Mouse (Mus musculus) cerebellum, adult 2 months (tissue): ENCODE data around the gene Dpm3. TPM values are rescaled to one million over a fixed set of nuclear protein-coding genes. Genes with fewer than 3 reads are reported as not detected.

Experiments used
- DNase-seq, 2 experiments: peaks; one replicate each; pipeline ENCODE4 v3.0.0; 2021
- H3K27ac ChIP-seq: fragments of 200-500 bp; 2 replicates; pipeline ENCODE4 v1.5.1; 2012; ENCODE audit warnings: low read length, control low read depth, inconsistent platforms; ENCODE audit not compliant: insufficient read depth
- H3K27me3 ChIP-seq: fragments of 200-500 bp; 2 replicates; pipeline ENCODE4 v1.6.1; 2012; ENCODE audit warnings: inconsistent platforms, mild to moderate bottlenecking, low read length, moderate library complexity; ENCODE audit not compliant: control insufficient read depth, insufficient read depth
- H3K4me1 ChIP-seq: fragments of 200-500 bp; 2 replicates; pipeline ENCODE4 v1.6.1; 2011; ENCODE audit warnings: low read length; ENCODE audit not compliant: control insufficient read depth, insufficient read depth
- H3K4me3 ChIP-seq: fragments of 200-500 bp; replicated peaks from 2 replicates; pipeline ENCODE3; 2011; ENCODE audit warnings: mild to moderate bottlenecking, low read depth, low read length, control low read depth; ENCODE audit not compliant: insufficient read depth
- CTCF ChIP-seq: fragments of 200-500 bp; IDR thresholded peaks from 2 replicates; pipeline ENCODE4 v1.5.1; 2011; ENCODE audit warnings: low read depth, mild to moderate bottlenecking, control low read depth, low read length, moderate library complexity, borderline replicate concordance; ENCODE audit not compliant: insufficient read depth
- POLR2A ChIP-seq: fragments of 200-500 bp; IDR thresholded peaks from 2 replicates; pipeline ENCODE4 v1.6.1; 2011; ENCODE audit warnings: low read length, control low read depth, borderline replicate concordance; ENCODE audit not compliant: insufficient read depth
- WGBS: fragments of 180-500 bp; shearing (Covaris S2); methylation state at CpG from one replicate; pipeline ENCODE4 v1.1.7; 2018; 5-methylcytosine and 5-hydroxymethylcytosine counted together
- polyA plus RNA-seq: library from polyadenylated mRNA; depleted of rRNA; stranded (reverse); fragments of >200 nt; gene quantifications from 2 replicates; pipeline ENCODE4 v1.2.3, GENCODE M21; 2012

The Dpm3 gene
- polyA plus RNA-seq, 1 experiment: 218 TPM

DNA sequence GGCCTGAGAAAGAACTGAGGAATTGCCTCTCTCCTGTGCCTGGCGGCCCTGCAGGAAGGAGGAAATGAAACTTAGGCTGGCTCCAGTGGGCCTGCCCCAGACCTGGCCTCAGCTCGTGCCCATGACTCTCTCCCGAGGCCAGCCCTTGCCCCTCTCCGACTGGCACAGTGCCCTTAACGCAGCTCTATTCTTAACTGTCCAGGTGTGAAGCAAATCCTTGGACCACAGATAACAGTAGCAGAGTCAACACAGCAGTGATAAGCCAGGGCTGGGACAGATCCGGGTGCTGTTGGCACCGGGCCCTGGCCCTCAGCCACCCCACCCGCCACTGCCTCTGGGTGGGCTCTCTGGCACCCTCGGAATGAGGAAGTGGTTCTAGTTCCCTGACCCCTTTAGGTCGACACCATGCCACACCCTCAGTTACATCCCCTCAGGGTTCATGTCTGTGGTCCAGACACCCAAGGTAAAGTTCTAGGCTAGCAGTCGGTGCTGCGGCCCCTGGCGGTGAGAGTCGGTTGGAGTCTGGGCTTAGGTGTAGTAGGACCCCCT, 25.5 kb upstream of the Dpm3 start:
- no peak for TF ChIP-seq POLR2A
- WGBS: 44% methylated on average over 14 of the region's 14 CpGs
- DNase-seq: no peak

DNA sequence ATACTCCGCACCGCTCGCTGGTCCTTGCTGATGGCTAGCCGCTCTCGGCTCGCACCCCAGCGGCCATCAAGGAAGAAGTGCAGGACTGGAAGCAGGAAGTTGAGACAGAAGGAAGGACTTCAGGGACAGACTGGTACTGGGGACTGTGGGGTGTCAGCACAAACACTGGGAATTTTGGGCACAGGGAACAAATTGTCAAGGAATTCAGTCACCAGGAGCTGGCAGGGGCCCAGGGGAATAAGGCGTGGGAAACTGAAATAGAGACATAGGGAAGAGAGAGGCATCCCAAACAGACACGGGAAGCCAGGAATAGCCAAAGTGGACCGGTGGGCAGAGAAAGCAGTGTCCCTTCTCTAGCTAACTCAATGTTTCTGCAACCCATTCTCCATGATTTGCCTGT, 22.6 kb upstream of the Dpm3 start:
- H3K4me1 ChIP-seq: peaks cover 21% of the 10 kb centered on the region
- H3K4me3 ChIP-seq: no peak overlapping the region
- WGBS: 81% methylated on average over 10 of the region's 10 CpGs
- H3K27ac ChIP-seq: no peak overlapping the region
- no peaks in the 10 kb centered on the region for H3K27me3 ChIP-seq
- DNase-seq: no peak
- no peak for TF ChIP-seq POLR2A
- TF ChIP-seq CTCF: no peak

More for the DNA sequence above, 25.5 kb upstream of the Dpm3 start:
- no peak overlapping the region for H3K4me3 ChIP-seq
- H3K27ac ChIP-seq: no peak overlapping the region
- H3K4me1 ChIP-seq: peaks cover 21% of the 10 kb centered on the region
- H3K27me3 ChIP-seq: no peaks in the 10 kb centered on the region

DNA sequence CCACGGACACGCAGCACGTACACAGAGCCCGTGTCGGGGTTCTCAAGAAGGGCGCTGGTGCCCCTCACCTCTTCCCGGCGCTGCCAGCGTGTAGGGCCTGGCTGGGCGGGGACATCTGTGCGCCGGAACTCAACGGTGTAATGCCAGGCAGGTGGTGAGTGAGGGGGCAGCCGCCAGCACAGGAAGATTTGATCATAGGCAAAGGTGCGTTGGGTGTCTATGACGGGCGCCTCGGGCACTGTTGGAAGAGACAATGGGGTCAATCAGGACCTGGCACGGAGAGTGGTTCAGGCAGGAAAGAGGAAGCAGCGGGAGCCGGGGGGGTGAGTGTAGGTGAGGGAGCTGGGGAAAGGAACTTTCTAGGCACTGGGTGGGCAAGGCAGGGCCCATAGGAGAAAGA, 21.5 kb upstream of the Dpm3 start:
- peaks cover 20% of the 10 kb centered on the region for H3K4me1 ChIP-seq
- 90% methylated on average over 21 of the region's 21 CpGs for WGBS
- no peak overlapping the region for H3K4me3 ChIP-seq
- DNase-seq: no peak
- no peak overlapping the region for H3K27ac ChIP-seq
- no peaks in the 10 kb centered on the region for H3K27me3 ChIP-seq
- no peak for TF ChIP-seq POLR2A
- no peak for TF ChIP-seq CTCF

DNA sequence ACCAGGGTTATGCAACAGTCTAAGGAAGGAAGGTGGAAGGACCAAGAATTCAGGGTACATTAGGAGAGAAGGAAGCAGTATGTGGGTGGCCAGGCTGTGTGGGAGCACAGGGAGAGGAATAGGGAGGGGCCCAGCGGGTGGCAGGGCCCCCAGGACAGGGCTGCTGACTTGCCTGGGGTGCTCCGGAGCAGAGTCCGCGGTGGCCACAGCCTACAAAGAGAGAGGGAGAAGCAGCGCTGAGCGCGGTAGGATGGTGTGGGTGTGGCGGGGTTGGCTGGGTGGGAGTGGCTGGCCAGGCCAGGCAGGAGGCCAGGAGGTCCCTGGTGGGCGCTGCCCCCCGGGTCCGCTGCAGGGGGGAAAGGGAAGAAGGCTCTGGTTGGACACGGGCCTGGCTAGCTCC, 20.7 kb upstream of the Dpm3 start:
- DNase-seq: no peak
- Histone ChIP-seq H3K27ac (no peak overlapping the region), H3K4me3 (no peak overlapping the region), H3K4me1 (peaks cover 23% of the 10 kb centered on the region), H3K27me3 (no peaks in the 10 kb centered on the region)
- 58% methylated on average over 12 of the region's 12 CpGs for WGBS
- TF ChIP-seq CTCF (no peak), POLR2A (no peak)

DNA sequence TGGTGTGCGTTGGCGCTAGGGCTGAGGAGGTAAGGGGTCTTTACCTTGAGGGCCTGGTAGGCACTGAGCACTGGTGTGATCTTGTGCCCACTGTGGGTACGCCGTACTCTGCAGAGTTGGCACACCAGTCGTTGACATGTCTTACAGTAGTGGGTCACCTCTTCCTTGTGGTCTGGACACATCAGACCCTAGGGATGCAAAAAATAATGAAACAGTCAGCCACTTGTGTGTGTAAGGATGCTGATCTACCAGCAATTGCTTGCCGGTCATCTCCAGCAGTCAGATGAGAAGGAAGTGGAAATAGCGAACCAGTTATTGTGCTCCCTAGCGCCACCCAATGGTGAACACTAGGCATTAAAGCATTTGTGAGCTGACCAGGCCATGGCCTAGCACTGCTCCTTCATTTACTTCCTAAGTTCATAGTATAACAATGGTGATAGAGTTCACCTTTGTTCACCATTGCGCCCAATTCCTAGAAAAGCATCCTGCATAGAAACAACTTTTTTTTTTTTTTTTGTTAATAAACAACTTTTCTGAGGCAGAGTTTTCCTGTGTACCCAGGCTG, 16.7 kb upstream of the Dpm3 start:
- TF ChIP-seq POLR2A (no peak), CTCF (peak; percentile 81)
- H3K27ac ChIP-seq: no peak overlapping the region
- peak; percentile 70 for DNase-seq
- peaks cover 14% of the 10 kb centered on the region for H3K4me1 ChIP-seq
- H3K4me3 ChIP-seq: no peak overlapping the region
- 59% methylated on average over 9 of the region's 9 CpGs for WGBS
- no peaks in the 10 kb centered on the region for H3K27me3 ChIP-seq

DNA sequence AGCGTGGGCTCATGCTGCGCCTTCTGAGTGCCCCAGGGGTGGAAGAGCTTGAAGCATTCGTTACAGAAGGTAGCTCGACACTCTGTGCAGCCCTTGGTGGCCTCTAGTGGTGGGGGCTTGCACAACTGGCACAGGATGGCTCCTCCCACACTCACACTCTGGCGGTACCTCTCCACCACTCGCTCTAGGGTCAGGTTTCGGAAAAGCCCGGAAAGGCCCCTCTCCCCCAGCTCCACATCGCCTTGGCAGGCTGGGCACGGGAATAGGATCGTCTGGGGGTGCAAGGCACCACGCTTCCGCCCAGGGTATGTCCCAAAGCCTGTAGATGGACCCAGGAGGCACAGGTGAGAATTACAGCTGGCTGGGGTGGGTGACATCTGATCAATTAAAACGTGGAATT, 15.5 kb upstream of the Dpm3 start:
- WGBS: 23% methylated on average over 14 of the region's 14 CpGs
- Histone ChIP-seq H3K27ac (no peak overlapping the region), H3K4me1 (peaks cover 14% of the 10 kb centered on the region), H3K27me3 (no peaks in the 10 kb centered on the region), H3K4me3 (peak overlapping the region; percentile 95)
- TF ChIP-seq POLR2A (no peak), CTCF (no peak)
- DNase-seq: peak in 1 of 2 experiments; percentile 40

DNA sequence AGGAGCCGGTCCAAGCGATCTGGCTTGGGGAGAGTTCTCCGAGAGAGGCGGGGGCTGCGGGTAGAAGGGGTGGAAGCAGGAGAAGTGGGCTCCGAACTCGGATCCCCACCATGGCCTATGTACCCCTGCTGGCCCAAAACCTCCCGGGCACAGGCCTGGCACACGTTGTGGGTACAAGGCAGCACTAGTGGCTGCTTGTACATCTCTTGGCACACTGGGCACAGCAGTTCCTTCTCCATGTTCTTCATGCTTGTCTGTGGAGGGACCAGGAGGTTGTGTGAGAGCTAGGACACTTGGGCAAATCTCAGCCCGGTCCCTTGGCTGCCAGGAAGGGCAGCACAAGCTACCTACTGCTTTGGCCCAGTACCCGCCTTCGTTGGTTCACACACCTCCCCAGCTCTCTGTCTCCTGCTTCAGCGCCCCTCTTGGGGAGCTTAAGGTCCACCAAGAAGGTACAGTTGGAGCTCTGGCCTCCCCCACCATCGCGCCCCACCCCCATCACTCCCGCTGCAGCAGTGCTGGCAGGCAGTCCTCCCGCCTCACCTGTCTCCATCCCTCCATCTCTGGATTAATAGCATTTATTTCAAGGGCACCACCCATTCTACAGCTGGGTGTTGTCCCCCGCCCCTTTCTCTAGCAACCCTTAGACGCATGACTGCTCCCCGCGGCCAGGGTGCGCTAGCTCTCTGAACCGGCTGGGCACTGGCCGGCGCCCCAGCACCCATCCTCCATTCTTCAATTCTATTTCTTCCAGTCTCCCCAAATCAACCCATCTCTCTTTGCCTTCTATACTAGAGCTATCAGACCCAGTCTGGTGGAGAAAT, 14.8 kb upstream of the Dpm3 start:
- 5% methylated on average over 25 of the region's 25 CpGs for WGBS
- Histone ChIP-seq H3K27me3 (no peaks in the 10 kb centered on the region), H3K27ac (peak overlapping the region; percentile 63), H3K4me3 (peak overlapping the region; percentile 95), H3K4me1 (peaks cover 14% of the 10 kb centered on the region)
- DNase-seq: peak; percentile 64 to 70
- TF ChIP-seq POLR2A: no peak
- peak; percentile 30; the same call in 1 of the 2 replicates for TF ChIP-seq CTCF

DNA sequence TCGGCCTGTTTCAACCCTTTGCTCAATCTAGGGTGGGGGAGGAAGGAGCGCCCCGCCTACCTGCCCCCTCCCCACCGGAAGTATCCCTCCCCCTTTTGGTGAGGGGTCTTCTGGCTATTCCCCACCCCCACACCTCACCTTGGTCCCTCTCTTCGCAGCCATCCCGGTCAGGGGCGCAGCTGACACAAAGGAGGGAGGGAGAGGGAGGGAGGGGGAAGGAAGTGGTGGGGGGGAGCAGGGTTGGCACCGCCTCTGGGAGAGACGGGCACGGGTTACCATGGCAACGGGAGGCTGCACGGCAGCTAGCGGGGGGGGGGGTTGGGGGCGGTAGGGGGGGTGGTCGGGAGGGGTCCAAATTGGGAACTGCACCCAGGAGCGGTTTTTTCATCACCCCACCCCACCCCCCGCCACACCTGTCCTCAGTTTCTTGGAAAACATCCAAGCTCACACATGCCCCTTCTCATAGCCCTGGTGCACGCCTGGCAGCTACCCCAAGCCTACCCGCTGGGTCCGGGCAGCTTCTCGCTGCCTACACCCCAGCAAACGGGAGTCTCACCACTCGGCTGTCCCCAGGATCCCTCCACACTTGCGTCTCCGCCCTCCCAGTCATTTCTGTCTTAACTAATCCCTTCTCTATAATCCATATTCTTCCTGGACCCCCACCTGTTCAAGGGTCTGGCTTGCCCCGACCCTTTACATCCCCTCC, 14.0 kb upstream of the Dpm3 start:
- H3K27me3 ChIP-seq: no peaks in the 10 kb centered on the region
- peak; percentile 84 to 86 for DNase-seq
- under 1% methylated on average over 26 of the region's 26 CpGs for WGBS
- peak overlapping the region; percentile 74 for H3K27ac ChIP-seq
- H3K4me3 ChIP-seq: peak overlapping the region; percentile 95
- TF ChIP-seq CTCF: no peak
- TF ChIP-seq POLR2A: peak; percentile 1; the same call in 1 of the 2 replicates
- peaks cover 14% of the 10 kb centered on the region for H3K4me1 ChIP-seq
